Mouse (Mus musculus) heart, embryonic 15.5 days (tissue): ENCODE data around the gene Myo5c. TPM values are rescaled to one million over a fixed set of nuclear protein-coding genes. Genes with fewer than 3 reads are reported as not detected.

ENCODE experiments used
- ATAC-seq: fragments of 200-750 bp; cut with Nextera tagmentation; replicated peaks from 2 replicates; pipeline ENCODE4 v1.8.0; 2017; ENCODE audit warnings: low read depth, moderate TSS enrichment; ENCODE audit not compliant: insufficient number of reproducible peaks, insufficient read depth, low FRiP score
- H3K27ac ChIP-seq: fragments of 300-500 bp; sonication (generic); 2 replicates; pipeline ENCODE4 v1.5.1; 2015; ENCODE audit warnings: mild to moderate bottlenecking, inconsistent platforms
- H3K27me3 ChIP-seq: fragments of 300-500 bp; sonication (generic); 2 replicates; pipeline ENCODE4 v1.6.1; 2015; ENCODE audit warnings: inconsistent platforms
- H3K36me3 ChIP-seq: fragments of 300-500 bp; sonication (generic); 2 replicates; pipeline ENCODE4 v1.6.1; 2015; ENCODE audit warnings: mild to moderate bottlenecking, inconsistent platforms
- H3K4me1 ChIP-seq: fragments of 300-500 bp; sonication (generic); replicated peaks from 2 replicates; pipeline ENCODE4 v1.6.1; 2015; ENCODE audit warnings: inconsistent platforms
- H3K4me2 ChIP-seq: fragments of 300-500 bp; sonication (generic); 2 replicates; pipeline ENCODE4 v1.6.1; 2015; ENCODE audit warnings: inconsistent platforms, mild to moderate bottlenecking, moderate library complexity
- H3K4me3 ChIP-seq: fragments of 300-500 bp; sonication (generic); 2 replicates; pipeline ENCODE4 v1.5.1; 2015; ENCODE audit warnings: mild to moderate bottlenecking, inconsistent platforms
- H3K9ac ChIP-seq: fragments of 300-500 bp; sonication (generic); 2 replicates; pipeline ENCODE4 v1.6.1; 2015; ENCODE audit warnings: mild to moderate bottlenecking, inconsistent platforms
- H3K9me3 ChIP-seq: fragments of 300-500 bp; sonication (generic); replicated peaks from 2 replicates; pipeline ENCODE4 v1.6.1; 2016; ENCODE audit warnings: inconsistent platforms
- WGBS: fragments of 180-500 bp; shearing (Covaris S2); methylation state at CpG from one replicate; pipeline ENCODE4 v1.1.7; 2015; ENCODE audit warnings: mixed read lengths; 5-methylcytosine and 5-hydroxymethylcytosine counted together
- polyA plus RNA-seq: library from polyadenylated mRNA; unstranded; fragments of >200 nt; fragmentation: Nextera tagmentation; extraction: Ambion mirVana; gene quantifications from 2 replicates; pipeline ENCODE4 v1.2.1, GENCODE M21; 2015

Myo5c gene
- polyA plus RNA-seq: 2.4 and 3.8 TPM in 2 replicates

DNA sequence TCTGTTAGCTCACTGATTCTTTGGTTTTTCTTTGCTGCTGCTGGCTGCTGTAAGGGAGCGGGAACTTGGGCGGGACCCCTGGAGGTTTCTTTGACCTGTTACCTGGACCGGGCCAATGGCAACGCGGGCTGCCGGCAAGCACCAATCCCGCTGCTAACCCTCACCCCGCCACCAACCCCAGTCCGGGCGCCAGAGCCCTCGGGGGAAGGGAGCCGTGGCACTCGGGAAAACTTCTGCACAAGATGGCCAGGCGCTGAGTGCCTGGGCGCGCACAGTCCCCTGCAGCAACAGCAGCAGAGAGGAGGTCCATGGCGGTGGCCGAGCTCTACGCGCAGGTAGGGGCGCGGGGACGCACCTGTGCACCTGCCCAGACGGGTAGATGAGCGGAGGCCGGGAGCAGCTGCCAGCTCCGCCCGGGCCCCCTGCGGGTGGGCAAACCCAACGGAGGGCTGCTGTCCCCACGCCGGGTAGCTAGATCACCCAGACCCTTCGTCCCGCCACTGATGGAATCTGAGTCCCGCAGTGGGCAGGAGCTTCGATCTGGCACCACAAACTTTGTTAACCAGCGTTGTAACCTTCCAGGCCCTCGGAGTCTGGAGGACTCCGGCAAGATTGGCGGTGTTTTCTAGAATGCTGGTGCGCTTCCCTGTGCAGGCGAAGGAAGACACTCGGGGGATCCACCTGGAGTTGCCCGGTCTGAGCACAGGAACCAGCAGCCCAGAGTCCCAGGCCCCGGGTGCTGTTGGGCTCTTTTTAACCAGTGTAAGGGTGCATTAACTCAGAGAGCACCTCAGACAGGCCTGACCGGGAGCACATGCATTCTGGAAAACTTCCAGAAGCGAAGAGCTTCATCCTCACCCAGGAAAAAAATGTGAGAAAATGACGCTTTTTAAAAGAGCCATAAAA lies at the start of gene Myo5c:
Myo5c (plus strand) TSS at position 180 of the 906 bp plus-strand sequence.
- WGBS: 4% methylated on average over 48 of the region's 48 CpGs
- peak within 1 kb of the TSS; percentile 94 for H3K4me2 ChIP-seq

DNA sequence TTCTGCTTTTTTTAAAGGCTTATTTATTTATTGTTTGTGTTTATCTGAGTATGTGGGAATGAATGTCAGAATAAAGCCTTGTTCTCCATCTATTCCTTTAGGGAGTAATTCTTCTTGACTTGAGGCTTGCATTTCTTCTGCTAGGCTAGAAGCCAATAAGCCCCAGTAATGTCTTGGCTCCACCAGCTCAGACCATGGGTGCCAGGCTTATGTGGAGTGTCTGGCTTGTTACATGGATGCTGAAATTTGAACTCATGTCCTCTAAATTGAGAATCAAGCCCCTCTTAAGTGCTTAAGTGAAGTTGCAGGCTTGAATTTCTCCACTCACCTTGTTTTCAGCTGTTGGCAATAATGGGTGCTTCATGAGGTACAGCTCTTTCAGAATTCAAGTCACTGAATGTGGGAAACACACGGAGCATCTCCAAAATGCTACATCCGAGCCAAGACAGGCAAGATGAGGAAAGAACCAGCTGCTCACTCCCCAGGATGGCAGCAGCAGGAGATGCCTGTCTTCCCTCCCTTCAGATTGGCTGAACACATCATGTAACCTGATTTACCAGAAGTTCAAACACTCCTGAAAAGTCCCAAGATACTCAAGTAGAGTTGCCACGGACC lies 44.1 kb upstream of the Myo5c start:
- no peaks in the 10 kb centered on the region for H3K9me3 ChIP-seq
- no peak for ATAC-seq
- no peak overlapping the region for H3K4me3 ChIP-seq
- 79% methylated on average over 3 of the region's 3 CpGs for WGBS
- no peak overlapping the region for H3K27ac ChIP-seq
- H3K36me3 ChIP-seq: peaks cover 21% of the 10 kb centered on the region
- H3K4me1 ChIP-seq: no peaks in the 10 kb centered on the region
- H3K9ac ChIP-seq: no peak overlapping the region
- no peak overlapping the region for H3K4me2 ChIP-seq
- H3K27me3 ChIP-seq: no peaks in the 10 kb centered on the region

More for the DNA sequence above, at the start of gene Myo5c:
- no peak within 1 kb of the TSS for H3K27ac ChIP-seq
- H3K36me3 ChIP-seq: no peaks in the 10 kb centered on the region
- no peaks in the 10 kb centered on the region for H3K9me3 ChIP-seq
- ATAC-seq: peak; percentile 67
- H3K4me3 ChIP-seq: peak within 1 kb of the TSS; percentile 63
- peaks cover 11% of the 10 kb centered on the region for H3K27me3 ChIP-seq
- H3K4me1 ChIP-seq: peaks cover 29% of the 10 kb centered on the region
- H3K9ac ChIP-seq: peak within 1 kb of the TSS; percentile 58

- H3K4me1 ChIP-seq: peaks cover 5% of the 10 kb centered on the region
- H3K27me3 ChIP-seq: no peaks in the 10 kb centered on the region
- no peak overlapping the region for H3K4me2 ChIP-seq
- H3K9me3 ChIP-seq: no peaks in the 10 kb centered on the region
- peaks cover 10% of the 10 kb centered on the region; the same call in 1 of the 2 replicates for H3K36me3 ChIP-seq
- no peak for ATAC-seq
- no peak overlapping the region for H3K27ac ChIP-seq
- no peak overlapping the region for H3K9ac ChIP-seq
- H3K4me3 ChIP-seq: no peak overlapping the region
- WGBS: 53% methylated on average over 4 of the region's 4 CpGs
Observed at GRCm38 (mm10) chr9:75193858-75194257, 38.0 kb upstream of the Myo5c start.

GRCm38 (mm10) chr9:75196335-75196734 lies 35.5 kb upstream of the Myo5c start:
- Histone ChIP-seq H3K36me3 (peaks cover 16% of the 10 kb centered on the region; the same call in 1 of the 2 replicates), H3K27ac (no peak overlapping the region), H3K27me3 (no peaks in the 10 kb centered on the region), H3K9ac (no peak overlapping the region), H3K9me3 (no peaks in the 10 kb centered on the region), H3K4me1 (peaks cover 5% of the 10 kb centered on the region), H3K4me3 (no peak overlapping the region), H3K4me2 (no peak overlapping the region)
- 20% methylated on average over 2 of the region's 2 CpGs for WGBS
- no peak for ATAC-seq

- Histone ChIP-seq H3K4me2 (no peak overlapping the region), H3K27ac (no peak overlapping the region), H3K4me1 (peaks cover 5% of the 10 kb centered on the region), H3K9me3 (no peaks in the 10 kb centered on the region), H3K36me3 (peaks cover 21% of the 10 kb centered on the region; the same call in 1 of the 2 replicates), H3K9ac (no peak overlapping the region), H3K27me3 (no peaks in the 10 kb centered on the region), H3K4me3 (no peak overlapping the region)
- ATAC-seq: no peak
- 54% methylated on average over 6 of the region's 6 CpGs for WGBS
Observed at GRCm38 (mm10) chr9:75197297-75197696, 34.5 kb upstream of the Myo5c start.

DNA sequence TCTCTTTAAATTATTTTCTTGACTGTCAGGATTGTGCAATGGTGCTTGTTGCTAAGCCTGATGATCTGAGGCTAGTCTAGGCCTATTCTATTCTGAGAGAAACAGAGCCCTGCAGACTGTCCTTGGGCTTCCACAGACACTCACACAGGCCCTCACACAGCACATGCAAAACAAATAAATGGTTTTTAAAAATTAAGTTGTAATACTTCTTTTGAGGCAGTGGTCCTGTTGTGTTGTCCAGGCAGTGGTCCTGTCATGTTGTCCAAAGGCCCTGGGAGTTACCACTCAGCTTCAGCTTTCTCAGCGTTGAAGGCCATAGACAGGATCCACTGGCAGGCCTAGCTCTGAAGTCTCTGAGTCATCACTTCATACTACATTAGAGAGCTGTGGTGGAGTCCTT lies 30.3 kb upstream of the Myo5c start:
- Histone ChIP-seq H3K27ac (no peak overlapping the region), H3K4me3 (no peak overlapping the region), H3K27me3 (no peaks in the 10 kb centered on the region), H3K4me1 (peaks cover under 1% of the 10 kb centered on the region), H3K9me3 (no peaks in the 10 kb centered on the region), H3K9ac (no peak overlapping the region), H3K4me2 (no peak overlapping the region), H3K36me3 (peaks cover 28% of the 10 kb centered on the region; the same call in 1 of the 2 replicates)
- no peak for ATAC-seq
- 98% methylated on average over 1 of the region's 1 CpGs for WGBS

DNA sequence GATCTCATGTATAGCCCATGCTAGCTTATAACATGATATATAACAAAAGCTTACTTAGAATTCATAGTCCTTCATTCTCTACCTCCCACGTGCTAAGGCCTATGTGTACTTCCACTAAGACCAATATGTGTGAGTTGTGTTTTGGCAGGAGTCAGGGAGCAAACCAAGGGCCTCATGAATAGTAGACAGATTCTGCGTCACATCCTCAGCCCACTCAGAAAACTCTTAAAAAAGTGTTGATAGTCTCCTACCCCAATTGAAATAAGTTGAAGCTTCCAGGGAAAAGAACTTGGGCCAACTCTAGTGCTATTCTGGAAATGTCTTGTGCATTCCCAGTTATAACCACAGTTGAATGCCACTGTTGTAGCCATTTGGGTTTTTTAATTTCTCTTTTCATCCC lies 29.8 kb upstream of the Myo5c start:
- Histone ChIP-seq H3K36me3 (peaks cover 28% of the 10 kb centered on the region; the same call in 1 of the 2 replicates), H3K9ac (no peak overlapping the region), H3K27ac (no peak overlapping the region), H3K27me3 (no peaks in the 10 kb centered on the region), H3K4me2 (no peak overlapping the region), H3K9me3 (no peaks in the 10 kb centered on the region), H3K4me1 (no peaks in the 10 kb centered on the region), H3K4me3 (no peak overlapping the region)
- WGBS: 89% methylated on average over 2 of the region's 2 CpGs
- no peak for ATAC-seq

- Histone ChIP-seq H3K4me2 (no peak overlapping the region), H3K27ac (no peak overlapping the region), H3K27me3 (no peaks in the 10 kb centered on the region), H3K36me3 (peaks cover 14% of the 10 kb centered on the region), H3K9me3 (no peaks in the 10 kb centered on the region), H3K4me3 (no peak overlapping the region), H3K4me1 (no peaks in the 10 kb centered on the region), H3K9ac (no peak overlapping the region)
- ATAC-seq: no peak
- 79% methylated on average over 1 of the region's 1 CpGs for WGBS
Observed at GRCm38 (mm10) chr9:75209246-75209645, 22.6 kb upstream of the Myo5c start.

DNA sequence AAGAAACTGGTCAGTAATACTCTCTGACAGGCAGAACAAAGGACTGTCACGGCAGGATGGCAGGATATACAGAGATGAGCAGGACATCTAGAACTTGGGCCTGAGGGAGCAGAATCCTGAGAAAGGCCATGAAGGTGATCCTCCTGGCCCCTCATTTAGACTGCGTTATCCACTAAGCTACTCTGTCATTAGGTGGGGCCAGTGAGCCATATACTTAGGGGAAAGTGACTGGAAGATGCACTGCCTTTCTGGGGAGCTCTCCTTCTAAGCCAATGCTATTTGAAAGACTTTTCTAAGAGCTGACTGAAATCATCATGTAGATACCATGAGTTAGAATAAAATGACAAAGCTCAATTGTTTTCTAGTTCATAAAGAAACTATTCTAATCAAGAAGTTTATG lies 21.6 kb upstream of the Myo5c start:
- no peak for ATAC-seq

GRCm38 (mm10) chr9:75214743-75215413 lies 16.9 kb upstream of the Myo5c start:
- no peak overlapping the region for H3K9ac ChIP-seq
- H3K4me3 ChIP-seq: no peak overlapping the region
- no peak overlapping the region for H3K4me2 ChIP-seq
- no peaks in the 10 kb centered on the region for H3K4me1 ChIP-seq
- H3K27ac ChIP-seq: no peak overlapping the region
- no peak for ATAC-seq
- WGBS: 91% methylated on average over 11 of the region's 11 CpGs
- no peaks in the 10 kb centered on the region for H3K9me3 ChIP-seq
- no peaks in the 10 kb centered on the region for H3K27me3 ChIP-seq
- peaks cover 17% of the 10 kb centered on the region for H3K36me3 ChIP-seq

More for the DNA sequence above, 21.6 kb upstream of the Myo5c start:
- no peak overlapping the region for H3K4me2 ChIP-seq
- no peaks in the 10 kb centered on the region for H3K9me3 ChIP-seq
- WGBS: 80% methylated on average over 2 of the region's 2 CpGs
- no peak overlapping the region for H3K27ac ChIP-seq
- H3K4me1 ChIP-seq: no peaks in the 10 kb centered on the region
- H3K36me3 ChIP-seq: peaks cover 20% of the 10 kb centered on the region
- H3K27me3 ChIP-seq: no peaks in the 10 kb centered on the region
- no peak overlapping the region for H3K9ac ChIP-seq
- H3K4me3 ChIP-seq: no peak overlapping the region

GRCm38 (mm10) chr9:75219942-75220341 lies 11.9 kb upstream of the Myo5c start:
- ATAC-seq: no peak

More at GRCm38 (mm10) chr9:75219942-75220341, 11.9 kb upstream of the Myo5c start:
- Histone ChIP-seq H3K4me2 (no peak overlapping the region), H3K9me3 (no peaks in the 10 kb centered on the region), H3K27ac (no peak overlapping the region), H3K4me3 (no peak overlapping the region), H3K27me3 (no peaks in the 10 kb centered on the region), H3K9ac (no peak overlapping the region), H3K36me3 (peaks cover 11% of the 10 kb centered on the region; the same call in 1 of the 2 replicates), H3K4me1 (no peaks in the 10 kb centered on the region)
- WGBS: 73% methylated on average over 5 of the region's 5 CpGs
